Mouse (Mus musculus) monocyte, adult 2 months (primary cell): ENCODE data around the gene Cdh1.
A peak's percentile ranks its signal among the peaks of the same experiment; 100 is the strongest.

ENCODE experiments used
- DNase-seq, 2 experiments: peaks; one replicate each; pipeline ENCODE4 v3.0.0; 2022; ENCODE audit warnings: low spot score in 2 of 2, low read depth in 1 of 2

Gene Cdh1

DNA sequence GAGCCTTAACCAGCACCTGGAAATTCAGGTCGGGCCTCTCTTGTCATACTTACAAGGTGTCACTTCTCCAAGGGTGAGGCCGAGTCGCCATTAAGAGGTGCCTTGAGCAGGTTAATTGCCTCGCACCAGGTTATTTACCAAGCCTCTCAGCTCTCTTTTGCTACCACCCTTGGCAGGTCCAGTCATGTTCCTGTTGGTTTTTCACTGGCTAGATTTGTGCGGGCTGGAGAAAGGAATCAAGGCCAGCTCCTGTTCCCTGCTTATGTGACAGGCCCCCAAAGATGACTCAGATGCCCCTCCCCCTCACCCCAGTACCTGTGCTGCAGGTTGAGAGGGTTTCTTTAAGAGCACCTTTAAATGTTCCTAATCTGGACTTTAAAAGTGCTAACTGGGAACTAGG lies 43.6 kb downstream of the Cdh1 start:
- no peak for DNase-seq

DNA sequence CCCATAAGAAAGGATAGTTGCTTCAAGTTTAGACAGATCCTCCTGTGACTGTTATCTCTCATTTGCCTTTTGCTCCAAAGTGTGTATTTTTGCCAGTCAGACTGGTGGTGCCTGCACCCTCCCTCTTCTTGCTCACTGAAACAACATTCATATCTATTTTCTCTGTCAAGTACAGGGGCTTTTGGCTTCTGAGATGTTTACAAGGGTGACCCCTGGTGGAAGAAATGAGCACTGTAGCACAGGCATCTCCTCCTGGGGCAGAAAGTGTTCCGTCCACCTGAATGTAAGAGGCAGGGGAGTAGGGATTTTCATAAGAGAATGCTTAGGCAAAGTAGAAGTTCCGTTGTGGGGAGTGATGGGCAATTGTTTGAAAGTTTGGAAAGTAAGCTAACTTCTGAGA lies 44.2 kb downstream of the Cdh1 start:
- peak; percentile 18 to 52 for DNase-seq

DNA sequence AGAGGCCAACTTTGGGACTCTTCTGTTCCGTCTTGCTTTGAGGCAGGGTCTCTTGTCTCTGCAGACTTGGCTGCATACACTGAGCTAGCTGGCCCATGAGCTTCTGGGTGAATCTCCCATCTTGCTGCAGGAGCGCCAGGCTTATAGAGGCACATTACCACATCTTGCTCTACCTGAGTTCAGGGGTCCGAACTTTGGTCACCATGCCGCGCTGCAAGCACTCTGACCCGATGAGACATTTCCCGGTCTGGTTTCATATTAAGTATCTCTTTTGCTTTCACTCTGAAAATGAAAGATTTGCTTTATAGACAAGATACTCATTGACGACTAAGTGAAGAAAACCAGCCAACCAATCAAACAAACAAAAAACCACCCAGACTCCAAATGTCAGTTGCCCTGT lies 45.3 kb downstream of the Cdh1 start:
- DNase-seq = no peak

DNA sequence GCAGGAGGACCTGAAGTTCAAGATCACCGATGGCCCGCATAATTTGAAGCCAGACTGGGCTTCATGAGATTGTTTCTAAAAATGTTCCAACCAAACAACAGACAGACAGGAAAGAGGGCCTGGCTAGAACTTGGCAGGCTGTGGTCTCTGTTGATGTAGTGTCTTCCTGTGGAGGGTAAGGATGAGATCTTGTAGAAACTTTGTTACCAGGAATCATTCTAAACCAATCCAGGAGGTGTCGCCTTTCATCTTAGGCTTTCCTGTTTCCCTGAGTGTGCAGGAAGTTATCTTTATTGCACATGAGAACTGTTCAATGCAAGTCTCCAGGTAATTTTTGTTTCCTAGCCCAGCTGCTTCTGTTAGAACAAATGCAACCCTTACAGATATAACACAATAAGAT lies 48.8 kb downstream of the Cdh1 start:
- no peak for DNase-seq

DNA sequence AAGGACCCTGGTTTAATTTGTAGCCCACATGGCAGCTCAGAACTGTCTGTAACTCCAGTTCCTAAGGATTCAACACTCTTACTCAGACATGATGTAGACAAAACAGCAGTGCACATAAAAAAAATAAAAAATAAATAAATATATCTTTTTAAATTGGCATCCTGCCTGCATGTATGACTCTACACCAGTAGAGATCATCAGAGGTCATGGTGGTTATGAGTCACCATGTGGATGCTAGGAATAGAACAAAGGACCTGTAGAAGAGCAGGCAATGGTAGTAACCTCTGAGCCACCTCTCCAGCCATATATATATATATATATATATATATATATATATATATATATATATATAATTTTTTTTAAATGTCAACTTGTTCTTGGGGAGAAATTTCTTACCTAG lies 52.9 kb downstream of the Cdh1 start:
- no peak for DNase-seq

DNA sequence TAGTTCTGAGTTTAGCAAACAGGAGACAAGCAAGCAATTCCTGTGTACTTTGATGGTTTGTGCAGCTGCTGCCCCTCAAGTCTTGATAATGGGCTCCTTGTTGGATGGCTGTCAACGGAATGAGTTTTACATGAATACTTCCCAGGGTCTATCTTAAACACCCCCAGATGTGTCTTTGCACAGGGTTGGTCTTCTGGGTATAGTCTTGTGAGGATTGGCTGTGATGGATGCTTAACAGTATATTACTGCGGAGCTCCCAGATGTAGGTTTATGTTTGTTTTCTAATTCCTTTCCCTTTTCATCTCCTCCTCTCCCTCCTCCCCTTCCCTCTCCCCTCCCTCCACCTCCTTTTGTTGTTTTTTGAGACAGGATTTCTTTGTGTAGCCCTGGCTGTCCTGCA lies 69.6 kb downstream of the Cdh1 start:
- no peak for DNase-seq

DNA sequence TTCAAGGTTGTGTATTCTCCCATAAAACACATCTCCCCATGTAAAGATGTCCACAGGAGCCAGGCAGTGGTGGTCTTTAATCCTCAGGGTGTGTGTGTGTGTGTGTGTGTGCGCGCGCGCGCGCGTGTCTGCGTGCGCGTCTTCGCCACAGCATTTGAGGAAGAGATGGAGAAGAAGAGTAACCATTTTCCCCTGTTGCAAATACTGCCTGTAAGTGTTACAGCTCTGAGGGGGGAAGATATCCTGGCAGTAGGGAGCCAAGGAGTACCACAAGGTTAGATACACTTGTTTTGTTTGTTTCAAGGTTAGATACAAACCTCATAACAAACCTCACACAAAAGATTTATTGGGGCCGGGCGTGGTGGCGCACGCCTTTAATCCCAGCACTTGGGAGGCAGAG lies 71.2 kb downstream of the Cdh1 start:
- DNase-seq = no peak

DNA sequence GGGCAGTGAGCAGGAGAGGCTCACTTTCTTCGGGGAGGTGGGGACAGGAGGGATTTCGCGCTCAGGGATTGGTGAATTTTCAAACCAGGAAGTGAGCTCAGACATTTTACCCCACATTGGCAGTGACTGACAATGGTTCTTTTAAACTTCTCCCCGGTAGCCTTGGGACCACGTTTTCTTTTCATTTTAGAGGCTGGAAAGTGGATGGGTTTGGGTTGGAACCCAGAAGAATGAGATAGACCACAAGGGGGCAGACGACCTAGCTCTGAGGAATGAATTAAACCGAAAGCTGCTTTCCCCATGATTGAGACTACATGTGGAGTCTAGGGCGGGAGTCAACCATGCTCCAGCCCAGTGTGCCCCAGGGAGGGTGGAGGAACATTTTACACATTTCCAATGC lies 71.7 kb downstream of the Cdh1 start:
- no peak for DNase-seq

DNA sequence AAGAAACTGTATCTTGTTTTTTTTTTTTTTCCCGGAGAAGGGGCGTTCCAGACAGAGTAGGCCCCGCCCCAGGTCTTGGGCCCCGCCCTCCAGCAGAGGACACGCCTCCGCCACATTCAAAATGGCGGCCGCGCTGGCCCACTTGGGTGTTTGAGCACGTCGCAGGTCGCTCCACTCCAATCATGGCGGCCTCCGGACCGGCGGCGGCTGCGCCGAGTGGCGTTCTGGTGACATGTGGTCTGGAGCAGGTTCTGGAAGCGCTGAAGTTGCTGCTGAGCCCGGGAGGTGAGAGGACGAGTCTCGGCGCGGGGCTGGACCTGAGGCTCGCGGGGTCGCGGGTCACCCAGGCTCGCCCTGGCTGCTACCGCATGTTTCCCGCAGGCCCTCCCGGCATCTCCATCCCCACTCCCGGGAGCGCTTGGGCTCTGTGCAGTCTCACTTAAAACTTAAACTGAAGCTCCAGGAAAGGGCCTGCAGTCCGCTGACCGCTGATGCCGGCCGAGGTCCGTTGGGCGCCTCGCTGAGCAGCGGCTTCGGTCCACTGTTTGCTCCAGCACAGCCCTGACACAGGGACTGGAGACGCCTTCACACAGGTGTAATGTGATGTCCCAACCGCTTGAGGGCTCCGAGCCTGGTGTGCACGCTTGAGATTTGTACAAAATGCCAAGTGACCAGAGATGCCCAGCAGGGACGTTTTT lies 80.0 kb downstream of the Cdh1 start, which contains the start of gene Tango6:
Tango6 (plus strand) TSS at position 98 of the 698 bp plus-strand sequence.
- peak; percentile 68 to 87 for DNase-seq

DNA sequence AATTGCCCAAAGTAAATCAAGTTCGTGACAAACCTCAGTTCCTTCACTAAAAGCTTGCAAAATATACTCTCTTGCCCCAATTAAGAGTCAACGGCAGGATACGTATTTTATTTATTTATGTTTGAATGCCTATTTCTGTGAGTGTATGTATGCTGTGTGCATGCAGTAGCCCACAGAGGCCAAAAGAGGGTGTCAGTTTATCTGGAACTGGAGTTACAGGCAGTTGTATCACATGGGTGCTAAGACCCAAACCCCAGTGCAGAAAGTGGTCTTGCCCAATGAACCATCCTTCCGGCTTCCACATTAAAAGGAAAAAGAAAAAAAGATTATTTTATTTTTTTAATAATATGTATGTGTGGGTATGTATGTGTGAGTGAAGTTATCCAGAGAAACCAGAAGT lies 81.2 kb downstream of the Cdh1 start:
- DNase-seq = no peak

DNA sequence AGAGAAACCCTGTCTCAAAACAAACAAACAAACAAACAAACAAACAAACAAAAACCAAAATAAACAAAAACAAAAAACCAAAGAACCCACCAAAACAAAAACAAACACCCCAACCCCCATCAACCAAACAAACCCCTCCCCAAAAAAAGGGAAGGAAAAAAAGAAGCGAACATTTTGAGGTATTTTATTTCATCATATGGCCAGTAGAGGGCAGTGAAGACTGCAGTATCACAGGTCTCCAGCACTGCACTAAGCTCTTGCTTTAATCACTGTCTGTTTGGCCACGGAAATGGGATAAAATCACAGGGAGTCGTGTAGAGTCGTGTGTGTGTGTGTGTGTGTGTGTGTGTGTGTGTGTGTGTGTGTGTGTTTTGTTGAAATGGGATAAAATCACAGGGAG lies 84.3 kb downstream of the Cdh1 start:
- DNase-seq = no peak

DNA sequence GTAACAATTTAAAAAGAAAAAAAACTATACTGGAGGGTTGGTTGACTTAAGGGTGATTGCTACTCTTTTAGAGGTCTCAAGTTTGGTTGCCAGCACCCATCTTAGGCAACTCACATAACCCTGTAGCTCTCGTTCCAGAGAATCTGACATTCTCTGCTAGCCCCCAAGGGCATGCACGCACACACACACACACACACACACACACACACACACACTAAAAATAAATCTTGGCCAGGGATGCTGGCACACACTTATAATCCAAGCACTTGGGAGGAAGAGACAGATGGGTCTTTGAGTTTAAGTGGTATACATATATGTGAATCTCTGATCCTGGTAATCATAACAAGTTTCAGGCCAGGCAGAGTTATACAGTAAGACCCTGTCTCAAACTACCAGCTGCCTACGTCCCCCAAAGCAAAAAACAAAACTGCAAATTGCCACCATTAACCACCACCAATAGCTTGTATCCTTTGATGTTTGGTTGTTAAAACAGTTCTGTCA lies 94.6 kb downstream of the Cdh1 start:
- DNase-seq = no peak

DNA sequence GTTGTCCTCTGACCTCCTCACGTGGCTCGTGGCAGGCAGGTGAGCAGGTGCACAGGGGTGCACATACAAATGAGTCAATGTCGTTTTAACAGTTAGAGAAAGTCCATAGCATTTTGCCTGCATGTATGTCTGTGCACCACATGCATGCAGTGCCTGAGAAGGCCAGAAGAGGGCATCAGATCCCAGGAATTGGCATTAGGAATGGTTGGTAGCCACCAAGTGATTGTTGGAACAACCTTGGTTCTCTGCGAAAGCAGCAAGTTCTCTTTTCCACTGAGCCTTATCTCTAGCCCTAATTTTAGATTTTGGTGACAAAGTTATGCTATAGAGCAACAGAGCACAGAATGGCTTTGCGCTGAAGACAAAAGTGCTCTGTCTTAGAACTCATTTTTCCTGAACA lies 96.4 kb downstream of the Cdh1 start:
- DNase-seq = peak; percentile 34 to 47

DNA sequence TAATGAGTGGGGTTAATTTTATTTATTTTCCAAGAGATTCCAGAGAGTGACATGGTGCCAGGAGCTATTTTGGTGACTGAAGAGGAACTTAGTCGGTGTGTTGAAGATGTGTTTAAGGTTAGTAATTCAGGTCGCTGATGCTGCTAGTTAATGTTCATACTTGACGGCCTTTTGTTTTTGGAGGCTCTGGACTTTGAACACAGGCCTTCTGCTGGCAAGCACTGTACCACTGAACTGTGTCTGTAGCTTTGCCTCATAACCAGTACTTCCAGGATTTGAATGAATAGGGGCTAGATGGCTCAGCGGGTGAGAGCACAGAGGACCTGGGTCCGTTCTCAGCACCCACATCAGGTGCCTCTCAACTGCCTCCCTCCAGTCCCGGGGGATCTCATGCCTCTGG lies 97.0 kb downstream of the Cdh1 start:
- DNase-seq = no peak

DNA sequence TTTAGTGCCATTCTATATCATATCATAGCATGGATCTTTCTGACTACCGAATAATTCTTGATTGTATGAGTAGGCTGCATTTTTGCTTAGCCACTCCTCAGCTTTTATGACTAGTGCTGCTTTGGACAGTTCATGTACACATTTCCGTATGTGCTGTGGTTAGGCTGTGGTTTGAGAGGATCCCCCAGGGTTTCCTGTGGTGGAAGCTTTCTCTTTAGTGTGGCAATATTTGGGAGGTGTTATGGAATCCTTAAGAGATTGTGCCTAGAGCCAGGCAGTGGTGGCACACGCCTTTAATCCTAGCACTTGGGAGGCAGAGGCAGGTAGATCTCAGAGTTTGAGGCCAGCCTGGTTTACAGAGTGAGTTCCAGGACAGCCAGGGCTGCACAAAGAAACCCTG lies 98.2 kb downstream of the Cdh1 start:
- peak in 1 of 2 experiments; percentile 41 for DNase-seq

DNA sequence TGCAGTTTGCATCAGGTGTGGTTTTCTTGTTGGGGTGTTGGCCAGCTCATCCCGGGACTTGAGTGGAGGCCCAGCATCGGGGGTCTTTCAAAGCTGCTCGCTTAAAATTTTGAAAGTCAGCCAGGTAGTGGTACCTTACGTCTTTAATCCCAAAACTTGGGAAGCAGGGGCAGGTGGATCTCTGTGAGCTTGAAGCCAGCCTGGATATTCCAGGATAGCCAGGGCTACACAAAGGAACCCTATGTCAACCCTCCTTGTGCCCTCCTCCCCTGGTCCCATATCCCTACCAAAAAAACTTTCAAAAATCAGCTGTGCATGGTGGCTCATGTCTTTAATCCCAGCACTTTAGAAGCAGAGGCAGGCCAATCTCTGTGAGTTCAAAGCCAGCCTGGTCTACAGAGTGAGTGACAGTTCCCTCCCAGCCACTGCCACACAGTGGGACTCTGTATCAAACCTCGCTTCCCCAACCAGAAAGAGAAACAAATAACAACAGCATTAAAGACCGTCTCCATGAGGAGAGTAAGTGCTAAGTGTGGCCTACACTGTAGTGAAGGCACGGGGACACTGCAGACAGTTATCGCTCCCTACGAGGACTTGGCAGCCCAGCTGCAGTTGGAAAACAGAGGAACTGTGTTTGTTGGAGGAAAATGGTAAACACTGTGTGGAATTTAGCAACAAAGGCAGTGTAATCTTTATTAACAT lies 101.2 kb downstream of the Cdh1 start:
- no peak for DNase-seq

DNA sequence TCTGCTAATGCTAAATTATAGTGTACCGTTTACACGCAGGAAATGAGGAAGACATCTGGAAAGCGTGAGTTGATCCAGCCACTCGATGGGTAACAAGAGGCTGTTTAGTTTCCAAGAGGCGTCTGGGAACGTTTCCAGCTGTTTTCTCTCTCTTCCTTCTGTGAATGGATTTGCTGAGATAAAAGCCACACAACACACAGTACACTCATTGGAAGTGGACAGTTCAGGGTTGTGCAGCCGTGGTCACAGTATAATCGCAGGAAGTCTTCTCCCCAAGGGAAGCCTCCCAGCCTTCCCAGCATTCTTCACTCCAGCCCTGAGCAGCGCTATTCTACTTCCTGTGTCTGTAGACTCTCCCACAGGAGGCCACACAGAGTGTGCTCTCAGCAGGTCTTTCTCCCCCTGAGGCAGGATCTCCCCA lies 101.8 kb downstream of the Cdh1 start:
- no peak for DNase-seq

DNA sequence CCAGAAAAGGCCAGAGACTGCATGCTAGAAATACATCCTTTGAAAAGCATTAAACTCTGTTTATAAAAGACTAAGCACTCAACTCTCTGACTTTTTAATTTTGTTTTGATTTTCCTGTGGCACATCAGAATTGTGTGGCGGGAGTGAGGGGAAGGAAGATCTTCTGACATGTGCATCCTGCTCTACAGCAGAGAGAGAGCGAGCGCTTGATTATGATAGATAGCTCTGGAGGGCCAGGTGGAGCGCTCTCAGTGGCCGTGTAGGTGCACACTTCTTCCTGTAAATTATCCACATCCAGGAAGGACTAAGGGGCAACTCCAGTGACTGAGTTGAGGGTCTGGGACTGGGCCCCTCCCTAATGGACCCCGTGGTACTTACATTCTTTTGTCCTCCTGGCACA lies 103.0 kb downstream of the Cdh1 start:
- DNase-seq = no peak

DNA sequence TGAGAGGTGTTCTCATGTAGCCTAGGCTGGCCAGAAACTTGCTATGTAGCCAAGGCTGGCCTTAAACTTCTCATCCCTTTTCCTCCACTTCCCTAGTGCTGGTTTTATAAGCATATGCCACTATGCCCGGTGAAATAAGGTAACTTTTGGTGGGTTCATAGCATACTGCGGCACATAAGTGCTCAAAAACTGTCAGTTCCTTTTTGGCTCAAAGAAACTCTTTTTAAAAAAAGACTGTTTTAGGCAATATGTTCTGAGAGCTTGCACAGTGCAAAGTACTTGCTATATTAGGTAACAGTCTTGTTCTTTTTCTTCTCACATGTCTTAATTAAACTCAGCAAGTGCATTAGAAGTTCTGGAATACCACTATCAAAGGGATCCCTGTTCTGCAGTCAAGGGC lies 106.9 kb downstream of the Cdh1 start:
- DNase-seq = no peak

DNA sequence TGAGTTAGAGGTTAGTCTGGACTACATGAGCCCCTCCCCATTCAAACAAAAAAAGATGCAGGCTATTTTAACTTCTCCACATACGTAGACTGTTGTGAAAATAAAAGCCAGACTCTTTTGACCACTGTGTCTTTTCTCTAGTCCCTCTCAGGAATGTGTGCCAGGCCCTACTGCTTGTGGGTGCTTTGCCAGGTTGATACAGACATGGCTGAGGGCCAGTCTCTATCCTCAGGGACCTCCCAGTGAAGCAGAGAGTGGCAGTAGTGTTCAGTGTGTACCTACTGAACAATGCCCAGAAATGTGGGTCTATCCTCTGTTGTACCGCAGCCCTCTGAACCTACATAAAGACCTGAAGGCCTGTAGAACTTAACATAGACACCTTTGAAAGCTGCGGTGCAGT lies 109.3 kb downstream of the Cdh1 start:
- DNase-seq = no peak

DNA sequence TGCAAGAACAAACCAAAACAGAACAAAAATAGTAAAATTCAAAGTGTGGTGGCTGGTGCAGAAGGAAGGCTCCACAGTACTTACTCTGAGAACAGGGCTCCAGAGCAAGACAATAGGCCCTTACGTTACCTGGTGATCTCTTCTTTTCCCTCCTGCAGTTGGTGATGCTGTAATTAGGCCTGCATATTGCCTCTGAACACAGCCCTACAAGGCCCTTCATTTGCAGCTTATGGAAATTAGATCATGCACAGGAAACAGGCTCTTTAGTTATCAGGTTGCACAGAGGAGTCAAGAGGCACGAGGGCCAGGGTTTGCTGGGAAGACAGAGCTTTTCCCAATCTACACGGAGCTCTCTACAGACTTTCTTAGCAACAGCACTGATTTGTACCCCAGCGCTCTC lies 111.1 kb downstream of the Cdh1 start:
- no peak for DNase-seq

DNA sequence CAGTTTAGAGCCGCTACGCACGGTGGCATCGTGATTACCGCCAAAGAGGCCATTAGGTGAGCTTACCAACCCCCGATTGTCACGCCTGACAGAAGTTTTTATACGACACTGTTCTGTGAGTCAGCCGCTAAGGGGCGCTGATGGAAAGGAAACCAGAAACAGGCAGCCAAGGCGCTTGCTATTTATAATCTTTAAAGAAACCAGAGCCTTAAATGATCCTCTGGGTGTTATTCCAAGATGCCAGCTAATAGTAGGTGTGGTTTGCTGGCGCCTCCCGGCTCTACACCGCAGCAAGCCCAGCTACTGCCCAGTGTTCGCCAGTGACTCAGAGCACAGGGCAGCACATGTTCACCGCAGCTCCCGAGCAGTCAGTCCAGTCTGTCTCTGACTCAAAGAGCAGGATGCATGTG lies 114.9 kb downstream of the Cdh1 start:
- DNase-seq = no peak
